Mouse (Mus musculus) layer of hippocampus, adult 2 months (tissue): ENCODE results near the gene Spem1. TPM values are rescaled to one million over a fixed set of nuclear protein-coding genes. Genes with fewer than 3 reads are reported as not detected.
A peak's percentile ranks its signal among the peaks of the same experiment; 100 is the strongest.

Experiments used
- DNase-seq, 2 experiments: peaks; one replicate each; pipeline ENCODE4 v3.0.0; 2022; ENCODE audit warnings: low spot score in 2 of 2
- H3K27ac ChIP-seq: fragments of 200-600 bp; 2 replicates; pipeline ENCODE4 v1.8.1; 2022
- H3K4me3 ChIP-seq: fragments of 200-600 bp; 2 replicates; pipeline ENCODE4 v1.8.1; 2022; ENCODE audit warnings: mild to moderate bottlenecking
- CTCF ChIP-seq: fragments of 200-600 bp; conservative IDR thresholded peaks from 2 replicates; pipeline ENCODE4 v1.8.1; 2022; ENCODE audit warnings: antibody characterized with exemption, mild to moderate bottlenecking, moderate library complexity
- total RNA-seq, 2 experiments: library from RNA; stranded (reverse); gene quantifications; 2 replicates each; pipeline ENCODE4 v1.2.3; 2021

Spem1 gene
- total RNA-seq, 2 experiments from 2014 or later = 0.34 to 0.49 TPM

DNA sequence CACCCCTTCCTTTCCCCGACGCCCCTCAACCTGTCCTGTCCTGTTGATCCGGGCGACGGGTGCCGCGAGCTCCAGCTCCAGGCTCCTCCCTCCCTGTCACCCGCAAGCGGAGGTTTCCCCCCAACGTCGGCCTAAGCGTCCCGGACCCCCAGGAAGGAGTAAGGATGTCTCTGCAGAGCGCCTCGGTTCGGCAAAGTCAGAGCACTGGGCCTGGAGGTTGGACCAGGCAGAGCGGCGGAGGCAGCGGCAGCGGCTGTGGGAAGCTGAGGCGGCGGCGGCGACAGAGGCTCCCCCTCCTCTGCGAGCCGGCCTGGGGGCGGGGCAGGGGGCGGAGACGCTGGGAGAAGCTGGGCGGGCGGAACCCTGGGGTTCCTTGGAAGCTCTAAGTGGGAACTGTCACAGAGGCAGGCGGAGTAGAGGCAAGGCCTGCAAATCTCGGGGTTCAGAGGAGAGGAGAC is 19.3 kb downstream of the Spem1 start:
- DNase-seq = peak; percentile 80 to 83
- TF ChIP-seq CTCF = no peak
- H3K27ac ChIP-seq = peak overlapping the region; percentile 82
- peak overlapping the region; percentile 63 for H3K4me3 ChIP-seq

DNA sequence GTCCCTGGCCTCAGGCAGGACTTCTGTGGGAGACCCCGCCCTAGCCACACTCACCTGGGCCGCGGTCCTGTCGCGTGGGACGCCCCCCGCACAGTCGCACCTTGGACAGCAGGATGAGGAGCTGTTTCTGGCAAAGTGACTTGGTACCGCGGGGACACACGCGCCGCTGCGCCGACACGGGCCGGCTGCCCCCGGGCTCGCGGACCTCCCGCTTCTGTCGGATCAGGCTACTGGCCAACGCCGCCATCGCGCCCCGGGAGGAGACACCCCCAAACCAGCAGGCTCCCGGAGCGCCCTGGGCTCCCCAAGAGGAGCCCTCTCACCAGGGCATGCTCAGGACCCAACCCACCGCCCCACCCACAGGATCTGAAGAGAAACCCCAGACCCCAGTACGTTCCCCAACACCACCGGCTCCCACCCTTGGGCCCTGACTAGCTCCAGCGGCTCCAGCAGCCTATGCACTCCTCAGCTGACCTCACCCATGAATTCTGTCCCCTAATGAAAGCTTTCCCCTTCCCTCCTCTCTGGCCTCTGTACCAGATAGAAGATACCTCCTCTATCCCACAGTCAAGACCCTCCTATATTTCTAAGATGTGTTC is 20.5 kb downstream of the Spem1 start, which contains the start of gene Fgf11:
Fgf11 (minus strand) TSS at position 479 of the 599 bp plus-strand sequence.
- TF ChIP-seq CTCF = no peak

DNA sequence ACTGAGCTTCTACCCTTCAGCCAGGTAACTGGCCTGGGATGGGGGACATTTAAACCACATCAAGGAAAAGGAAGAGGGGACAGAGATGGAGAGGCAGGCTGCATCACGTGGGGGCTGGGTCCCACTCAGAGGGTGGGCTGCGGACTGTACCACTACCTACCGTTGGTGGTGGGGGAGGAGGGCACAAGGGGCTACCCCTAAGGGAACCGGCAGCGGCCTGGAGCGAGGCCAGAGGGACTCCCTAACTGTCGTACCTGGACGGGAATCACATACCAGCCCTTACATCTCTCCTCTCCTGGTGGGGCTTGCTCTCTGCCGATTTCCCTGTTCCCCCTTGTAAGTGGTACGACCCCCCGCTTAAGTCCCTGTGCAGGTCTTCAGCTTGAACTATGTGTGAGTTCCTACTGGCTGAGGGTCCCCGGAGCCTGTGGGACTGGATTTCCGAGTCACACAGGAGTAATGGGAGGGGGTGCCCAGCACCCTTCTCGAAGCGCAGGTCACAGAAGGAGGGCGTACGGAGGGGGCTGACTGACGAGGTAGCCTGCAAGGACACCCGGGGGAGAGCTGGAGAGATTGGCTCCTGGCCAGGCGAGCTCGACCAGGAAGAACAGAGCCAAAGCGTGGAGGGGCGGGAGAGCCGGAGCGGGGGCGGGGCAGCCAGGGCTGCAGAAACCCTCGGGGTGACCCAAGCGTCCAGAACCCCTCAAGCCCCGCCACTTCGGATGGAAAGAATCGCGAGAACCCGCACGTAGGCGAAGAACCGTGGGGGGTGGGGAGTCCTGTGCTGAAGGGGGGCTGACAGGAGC is 21.4 kb downstream of the Spem1 start:
- no peak for DNase-seq
- H3K27ac ChIP-seq = peak overlapping the region; percentile 82
- no peak for TF ChIP-seq CTCF
- peak overlapping the region; percentile 63 for H3K4me3 ChIP-seq

More for the DNA sequence above, 20.5 kb downstream of the Spem1 start, which contains the start of gene Fgf11:
- no peak for DNase-seq
- peak within 1 kb of the TSS; percentile 82 for H3K27ac ChIP-seq
- peak within 1 kb of the TSS; percentile 63 for H3K4me3 ChIP-seq

DNA sequence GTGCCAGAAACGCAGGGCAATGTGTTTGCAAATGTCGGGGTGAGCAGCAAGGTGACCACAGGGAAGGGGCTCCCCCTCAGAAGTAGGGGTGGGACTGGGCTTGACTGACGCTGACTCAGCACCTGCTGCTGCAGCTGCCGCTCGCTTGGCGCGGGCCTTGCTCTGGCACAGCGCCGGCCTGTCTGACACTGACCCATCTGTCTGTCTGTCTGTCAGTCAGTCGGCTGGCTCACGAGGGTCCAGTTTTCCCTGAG is 21.9 kb downstream of the Spem1 start:
- Histone ChIP-seq H3K4me3 (peak overlapping the region; percentile 63), H3K27ac (peak overlapping the region; percentile 82)
- no peak for DNase-seq
- TF ChIP-seq CTCF = no peak

DNA sequence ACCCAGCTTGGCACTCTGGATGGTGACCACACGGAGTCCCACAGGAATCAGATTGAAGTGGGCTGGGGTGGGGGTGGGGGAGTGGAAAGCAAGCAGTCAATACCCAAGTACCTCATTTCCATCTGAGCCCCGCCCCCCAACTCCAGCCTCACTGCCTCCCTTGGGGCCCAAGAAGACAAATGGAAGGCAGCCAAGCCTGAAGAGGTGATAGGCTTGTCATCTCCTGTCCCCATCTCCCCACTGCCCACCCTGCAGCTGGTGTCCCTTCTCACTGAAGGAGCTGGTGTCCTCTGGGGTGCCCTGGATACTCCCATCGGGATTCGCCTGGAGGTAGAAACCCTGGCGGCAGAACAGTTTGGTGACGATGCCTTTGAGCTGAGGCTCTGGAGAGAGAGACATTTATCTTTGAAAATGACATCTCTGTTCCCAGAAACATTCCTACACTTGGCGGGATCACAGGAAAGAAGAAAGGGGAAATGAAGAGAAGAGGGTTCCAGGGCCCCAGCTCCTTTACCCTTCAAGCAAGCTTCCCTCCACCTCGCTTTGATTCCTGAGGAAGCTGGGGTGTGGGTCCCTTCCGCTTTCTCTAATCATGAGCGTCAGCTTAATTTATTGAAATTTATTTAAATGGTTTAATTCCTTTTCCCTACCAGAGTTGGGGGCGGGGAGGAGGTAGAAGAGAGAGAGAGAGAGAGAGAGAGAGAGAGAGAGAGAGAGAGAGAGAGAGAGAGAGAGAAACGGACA is 22.4 kb downstream of the Spem1 start:
- TF ChIP-seq CTCF = peak; percentile 13; the same call in 1 of the 2 replicates
- H3K4me3 ChIP-seq = peak overlapping the region; percentile 63; the same call in 1 of the 2 replicates
- DNase-seq = no peak
- H3K27ac ChIP-seq = peak overlapping the region; percentile 82; the same call in 1 of the 2 replicates

DNA sequence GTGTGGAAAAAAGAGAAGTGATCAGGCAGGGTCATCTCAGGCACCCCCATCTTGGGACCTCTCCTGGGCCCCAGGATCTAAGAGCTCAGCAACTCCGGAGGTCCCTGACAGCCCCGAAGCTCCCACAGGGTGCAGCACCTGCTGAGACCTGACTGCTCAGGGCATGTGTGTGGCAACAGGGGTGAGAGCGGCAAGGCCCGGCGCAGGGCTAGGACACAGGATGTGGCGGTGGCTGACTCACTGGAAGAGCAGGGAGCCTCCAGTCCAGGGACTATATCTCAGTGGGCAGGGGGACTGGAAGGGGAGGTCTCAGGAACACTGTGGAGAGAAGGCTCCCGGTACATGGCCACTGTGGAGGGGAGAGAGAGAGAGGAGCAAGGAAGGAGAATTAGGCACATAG is 24.1 kb downstream of the Spem1 start:
- H3K4me3 ChIP-seq = no peak overlapping the region

DNA sequence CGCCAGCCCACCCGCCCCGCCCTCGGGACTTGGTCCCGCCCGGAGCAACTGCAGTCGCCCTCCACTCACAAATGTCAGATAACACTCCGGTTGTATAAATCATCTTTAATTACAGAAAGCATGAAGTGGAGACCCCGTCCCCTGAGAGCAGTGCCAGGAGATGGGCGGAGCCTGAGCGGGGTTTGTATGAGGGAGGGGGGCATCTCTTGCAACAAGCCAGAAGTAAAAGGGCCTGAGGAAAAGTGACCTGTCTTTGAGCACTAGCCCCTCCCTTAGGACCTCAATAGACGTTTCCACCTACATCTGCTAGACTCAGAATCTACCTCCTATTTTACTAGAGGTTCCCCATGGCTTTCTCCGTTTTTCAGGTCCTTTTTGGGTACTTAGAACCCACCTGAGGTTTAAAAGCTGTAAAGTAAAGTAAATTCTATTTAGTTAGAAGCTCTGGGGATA is 26.0 kb downstream of the Spem1 start:
- DNase-seq = no peak
- peak overlapping the region; percentile 63 for H3K4me3 ChIP-seq
- no peak for TF ChIP-seq CTCF
- peak overlapping the region; percentile 77; the same call in 1 of the 2 replicates for H3K27ac ChIP-seq

More for the DNA sequence above, 24.1 kb downstream of the Spem1 start:
- H3K27ac ChIP-seq = no peak overlapping the region
- TF ChIP-seq CTCF = no peak
- DNase-seq = no peak

DNA sequence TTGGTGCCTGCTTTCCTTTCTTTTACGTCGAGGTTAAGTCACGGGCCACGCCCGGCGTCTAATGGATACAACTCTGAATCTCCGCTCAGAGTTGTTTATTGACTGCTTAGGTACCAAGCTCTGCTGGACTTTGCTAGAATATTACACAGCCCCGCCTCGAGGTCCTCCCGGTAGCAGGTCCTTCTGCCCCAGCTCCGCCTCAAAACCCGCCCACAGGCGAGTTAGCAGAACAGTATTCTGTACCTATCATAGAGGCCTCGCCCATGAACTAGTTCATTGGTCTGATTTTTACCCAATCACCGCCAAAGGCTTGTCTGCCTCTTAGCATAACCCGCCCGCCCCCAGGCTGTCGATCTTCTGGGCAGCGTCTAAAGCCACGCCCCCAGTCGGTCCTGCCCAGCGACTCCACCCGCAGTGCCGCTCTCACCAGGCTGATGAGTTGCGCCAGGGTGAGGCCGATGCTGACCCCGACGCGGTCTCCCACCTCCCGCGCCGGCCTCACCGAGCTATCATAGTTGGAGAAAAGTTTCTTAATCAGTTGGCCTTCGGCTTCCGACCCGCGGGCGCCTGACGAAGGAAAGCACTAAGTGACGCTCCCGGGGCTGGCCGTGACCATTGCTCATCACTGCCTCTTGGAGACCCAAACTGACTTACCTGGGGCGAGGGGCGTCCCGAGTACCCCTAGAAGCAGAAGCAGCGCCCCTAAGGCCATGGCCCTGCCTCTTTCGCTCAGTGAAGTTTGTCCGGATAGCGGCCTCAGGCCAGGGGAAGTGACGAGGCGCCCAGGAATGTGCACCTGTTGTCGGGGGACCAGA is 26.6 kb downstream of the Spem1 start, which contains the start of gene Chrnb1:
Chrnb1 (minus strand) TSS at position 776 of the 815 bp plus-strand sequence.
- TF ChIP-seq CTCF = peak; percentile 44
- peak; percentile 84 to 95 for DNase-seq
- Histone ChIP-seq H3K27ac (peak within 1 kb of the TSS; percentile 77), H3K4me3 (peak within 1 kb of the TSS; percentile 63)

DNA sequence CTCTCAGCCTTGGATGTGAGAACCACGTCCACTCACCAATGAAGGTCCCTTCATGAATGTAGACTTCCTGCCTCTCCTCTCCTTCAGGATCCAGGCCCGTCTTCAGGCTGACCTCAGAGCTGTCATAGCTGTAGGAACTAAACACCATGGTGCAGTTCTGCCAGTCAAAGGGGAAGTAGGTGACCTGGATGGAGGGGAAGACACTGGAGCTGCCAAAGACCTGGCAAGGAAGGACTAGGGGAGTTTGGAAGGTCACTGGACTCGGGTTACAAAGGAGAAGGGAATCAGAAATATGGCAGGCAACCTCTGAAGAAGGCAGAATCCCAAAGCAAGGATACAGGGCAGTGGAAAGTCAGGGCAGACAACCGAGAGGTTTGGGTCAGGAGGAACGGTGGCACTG is 28.6 kb downstream of the Spem1 start:
- no peak for DNase-seq
- Histone ChIP-seq H3K27ac (no peak overlapping the region), H3K4me3 (no peak overlapping the region)
- TF ChIP-seq CTCF = no peak

DNA sequence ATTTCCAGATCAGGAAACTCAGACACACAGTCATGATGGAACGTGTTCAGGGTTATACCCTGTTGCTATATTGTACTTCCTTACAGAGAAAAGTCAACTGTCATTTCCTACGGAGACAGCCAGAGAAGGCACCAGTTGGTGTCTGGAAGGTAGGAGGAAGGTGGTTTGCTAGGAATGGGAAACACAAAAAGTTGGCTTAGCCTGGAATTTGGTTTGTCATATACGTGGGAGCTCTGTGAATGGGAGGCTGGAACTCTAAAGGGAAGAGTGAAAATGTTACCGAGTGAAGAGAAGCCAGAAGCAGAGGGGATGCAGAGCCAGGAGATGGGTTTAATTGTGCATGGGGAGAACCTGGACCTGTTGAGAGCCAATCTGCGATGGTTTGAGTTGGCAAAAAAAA is 30.6 kb downstream of the Spem1 start:
- no peak for DNase-seq
- TF ChIP-seq CTCF = no peak
- no peak overlapping the region for H3K4me3 ChIP-seq
- H3K27ac ChIP-seq = no peak overlapping the region

DNA sequence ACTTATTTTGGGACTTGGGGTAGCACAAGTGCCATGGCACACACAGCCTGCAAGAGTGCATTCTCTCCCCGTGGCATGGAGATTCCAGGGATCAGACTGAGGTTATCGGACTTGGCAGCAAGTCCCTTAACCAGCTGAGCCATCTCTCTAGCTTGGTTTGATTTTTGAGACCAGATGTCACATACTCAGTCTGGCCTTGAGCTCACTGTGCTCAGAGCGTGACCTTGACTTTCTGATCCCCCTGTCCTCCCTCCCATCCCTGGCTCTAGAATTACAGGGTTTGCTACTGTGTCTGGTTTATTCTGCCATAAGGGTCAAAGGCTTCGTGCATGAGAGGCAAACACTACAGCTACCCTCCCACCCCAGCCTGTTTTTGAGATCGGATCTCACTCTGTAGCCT is 32.5 kb downstream of the Spem1 start:
- no peak overlapping the region for H3K4me3 ChIP-seq
- no peak for TF ChIP-seq CTCF
- no peak overlapping the region for H3K27ac ChIP-seq
- DNase-seq = no peak

DNA sequence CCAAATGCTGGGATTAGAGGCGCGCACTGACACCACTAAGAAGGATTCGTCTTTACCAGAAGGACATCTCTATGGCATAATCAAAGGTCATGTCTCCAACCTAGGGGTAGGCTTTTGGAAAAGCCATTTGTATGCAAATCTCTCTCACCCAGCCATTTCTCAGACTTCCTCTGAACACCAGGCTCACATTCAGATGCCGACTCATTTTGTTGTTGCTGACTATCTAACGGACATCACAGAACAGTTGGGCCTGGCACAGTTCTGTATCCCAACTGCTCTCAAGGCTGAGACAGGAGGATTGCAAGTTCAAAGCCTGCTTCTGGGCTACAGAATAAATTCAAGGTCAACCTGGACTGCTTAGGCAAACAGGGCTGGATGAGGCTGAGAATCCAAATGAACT is 34.7 kb downstream of the Spem1 start:
- H3K27ac ChIP-seq = no peak overlapping the region
- no peak for DNase-seq
- TF ChIP-seq CTCF = no peak
- no peak overlapping the region for H3K4me3 ChIP-seq
